Mouse (Mus musculus): Measurements from ENCODE around the gene Rufy2. TPM values are rescaled to one million over a fixed set of nuclear protein-coding genes. Genes with fewer than 3 reads are reported as not detected.
A peak's percentile ranks its signal among the peaks of the same experiment; 100 is the strongest.

The Rufy2 gene
- total RNA-seq, 2 experiments from 2014 or later, result 5.1 to 6.0 TPM

DNA sequence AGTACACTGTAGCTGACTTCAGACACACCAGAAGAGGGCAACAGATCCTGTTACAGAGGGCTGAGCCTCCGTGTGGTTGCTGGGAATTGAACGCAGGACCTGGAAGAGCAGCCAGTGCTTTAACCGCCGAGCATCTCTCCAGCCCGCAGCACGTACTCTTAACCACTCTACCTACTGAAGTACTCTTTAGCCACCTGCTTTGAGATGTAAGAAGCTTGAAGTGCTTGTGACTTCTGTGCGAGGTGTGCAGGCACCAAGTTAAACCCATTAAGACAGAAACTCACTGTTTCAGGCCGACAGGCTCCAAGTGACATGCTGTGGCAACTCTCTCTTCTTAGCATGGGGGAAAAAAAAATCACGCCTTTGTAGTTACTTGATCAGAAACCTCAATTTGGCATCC lies 34.1 kb downstream of the Rufy2 start:
- ATAC-seq (replicated peaks; ENCODE audit: poor library complexity), result no peak

DNA sequence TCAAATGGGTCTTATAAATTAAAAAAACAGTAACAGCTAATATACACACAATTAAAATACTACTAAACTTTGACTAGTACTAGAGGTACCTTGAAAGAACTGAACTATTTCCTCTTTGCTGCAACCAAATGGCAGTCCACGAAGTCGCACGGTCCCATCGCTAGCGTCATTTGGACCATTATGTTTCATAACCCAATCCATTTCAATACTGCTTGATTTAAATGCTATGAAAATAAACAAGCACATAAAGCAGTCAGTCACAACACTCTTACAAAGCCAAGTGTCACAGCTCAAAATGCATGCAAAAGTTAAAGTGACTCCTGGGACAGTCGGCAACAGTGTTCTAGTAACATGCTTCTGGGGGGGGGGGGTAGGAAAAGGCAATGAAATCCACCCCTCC lies 39.3 kb downstream of the Rufy2 start:
- ATAC-seq (replicated peaks; ENCODE audit: poor library complexity), result no peak

DNA sequence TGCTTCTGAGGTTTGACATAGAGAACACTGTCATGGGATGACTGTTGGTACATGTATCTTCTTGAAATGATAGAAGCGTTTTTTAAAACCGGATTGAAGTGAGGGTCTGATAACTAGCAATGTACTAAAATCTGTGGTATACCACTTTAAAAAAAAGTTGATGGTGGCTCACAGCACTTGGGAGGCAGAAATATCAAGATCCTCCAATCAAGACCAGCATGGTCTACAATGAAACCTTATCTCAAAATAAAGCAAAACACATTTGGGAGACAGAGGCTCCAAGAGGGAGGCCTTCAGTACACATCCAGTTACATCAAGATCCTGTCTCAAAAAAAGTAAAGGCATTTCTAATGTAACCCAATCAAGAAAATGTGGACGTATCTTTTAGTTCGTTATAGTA lies 41.7 kb downstream of the Rufy2 start:
- ATAC-seq (replicated peaks; ENCODE audit: poor library complexity), result peak; percentile 8

DNA sequence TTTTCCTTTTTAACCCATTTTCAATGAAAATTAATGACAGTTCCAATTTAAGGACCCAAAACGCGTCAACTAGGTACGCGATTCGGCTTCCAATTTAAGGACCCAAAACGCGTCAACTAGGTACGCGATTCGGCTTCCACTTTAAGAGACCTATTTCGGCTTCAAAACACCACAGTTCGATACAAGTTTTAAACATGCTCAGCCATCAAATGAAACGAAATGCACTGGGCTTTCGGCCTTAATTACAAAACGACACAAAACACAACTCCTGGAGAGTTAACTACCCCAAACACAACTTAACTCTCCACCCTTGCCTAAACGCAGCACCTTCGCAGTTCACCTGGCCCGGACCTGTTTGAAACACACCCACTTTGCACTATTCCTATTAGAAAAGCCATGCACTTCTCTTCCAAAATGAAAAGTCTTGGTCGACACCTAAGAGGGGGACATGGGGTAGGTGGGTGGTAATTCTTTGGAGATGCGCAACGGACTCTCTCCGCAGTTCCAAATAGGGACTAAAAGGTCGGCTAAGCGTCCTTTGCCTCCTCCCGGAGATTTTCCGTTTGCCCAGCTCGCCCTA lies 42.6 kb downstream of the Rufy2 start:
- no peak for ATAC-seq (replicated peaks; ENCODE audit: poor library complexity)

DNA sequence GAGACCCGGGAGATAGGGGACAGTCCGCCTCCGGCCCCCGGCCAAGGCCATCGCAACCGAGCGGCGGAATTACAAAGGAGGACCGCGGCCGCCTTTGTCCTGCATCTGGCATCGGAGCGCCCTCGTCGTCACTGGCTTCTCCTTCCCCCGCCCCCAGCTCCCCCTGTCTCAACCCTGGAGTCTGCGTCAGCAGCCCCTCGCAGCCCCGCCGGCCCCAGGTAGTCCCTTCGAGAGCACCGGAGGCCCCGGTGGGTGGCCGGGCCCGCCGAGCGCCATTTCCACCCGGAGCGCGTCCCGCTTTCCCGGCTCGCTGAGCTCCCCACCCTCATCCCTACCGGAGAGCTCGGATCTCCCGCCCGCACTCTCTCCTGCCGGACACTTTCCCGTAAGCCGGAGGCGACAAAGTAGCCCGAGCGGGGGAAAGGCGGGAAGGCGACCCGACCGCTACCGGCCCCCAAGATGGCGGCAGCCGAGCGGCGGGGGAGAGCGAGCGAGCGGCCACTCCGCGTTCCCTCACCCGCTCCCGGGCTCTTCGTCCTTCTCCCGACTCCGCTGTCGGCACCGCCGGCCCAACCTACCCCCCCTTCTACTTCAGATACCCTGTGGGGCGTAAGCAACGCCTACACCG lies 43.2 kb downstream of the Rufy2 start:
- peak; percentile 8 for ATAC-seq (replicated peaks; ENCODE audit: poor library complexity)

DNA sequence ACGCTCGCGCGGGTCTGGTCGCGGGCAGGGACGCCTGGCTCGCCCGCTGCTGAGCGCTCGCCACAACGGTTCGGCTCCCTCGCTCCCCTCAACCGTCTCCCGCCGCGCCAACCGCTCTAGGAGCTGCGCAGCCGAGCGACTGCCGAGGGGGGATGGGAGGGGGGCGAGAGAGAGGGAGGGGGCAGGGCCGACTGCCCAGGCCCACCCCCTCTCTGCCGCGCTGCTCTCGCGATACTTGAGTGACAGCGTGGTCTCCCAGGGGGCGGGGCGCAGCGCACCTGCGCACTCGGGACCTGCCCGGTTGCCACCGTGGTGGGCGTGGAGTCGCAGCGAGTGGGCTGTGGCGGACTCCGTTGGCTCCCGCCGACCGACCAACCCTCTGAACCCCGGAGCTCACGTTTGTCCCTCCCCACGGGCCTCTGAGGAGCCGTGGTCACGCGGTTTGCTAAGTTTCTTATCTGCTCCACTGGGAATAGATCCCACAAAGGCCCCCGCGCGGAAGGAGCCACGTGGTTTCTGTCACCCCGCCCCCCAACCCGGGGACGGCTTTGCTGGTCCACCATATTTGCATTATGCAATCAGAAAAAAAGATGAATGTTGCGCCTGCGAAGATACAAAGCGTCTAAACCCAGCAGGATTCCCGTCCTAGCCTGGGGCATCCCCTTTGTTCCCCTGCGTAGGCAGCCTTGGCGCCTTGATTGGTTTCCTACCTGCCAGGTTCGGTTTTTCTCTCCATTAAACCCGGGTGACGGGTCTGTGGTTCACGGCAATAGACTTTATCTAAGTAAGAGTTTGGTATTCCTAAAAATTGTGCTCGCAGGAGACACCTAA lies 43.9 kb downstream of the Rufy2 start, which contains the start of the genes Hnrnph3 and Pbld2:
TSS of gene Hnrnph3 (minus strand) at position 469 of the 831 bp plus-strand sequence.
TSS of gene Pbld2 (plus strand) at position 567 of the 831 bp plus-strand sequence.
- ATAC-seq (replicated peaks; ENCODE audit: poor library complexity), result peak; percentile 81

DNA sequence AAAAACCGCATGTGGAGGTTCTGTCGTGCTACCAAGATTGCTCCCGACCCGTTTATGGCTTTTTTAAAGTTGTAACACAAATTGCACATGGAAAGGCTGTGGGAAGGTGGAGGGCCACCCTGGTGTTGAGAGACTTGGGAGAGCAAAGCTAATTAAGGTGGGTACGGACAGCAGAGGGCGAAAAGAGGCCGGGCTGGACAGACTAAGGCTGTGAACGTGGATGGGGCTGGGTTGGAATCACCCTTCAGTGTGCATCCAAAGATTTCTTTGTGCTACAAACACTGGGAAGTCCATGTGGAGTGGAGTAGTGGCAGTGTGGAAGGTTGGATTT lies 44.5 kb downstream of the Rufy2 start:
- ATAC-seq (replicated peaks; ENCODE audit: poor library complexity), result peak; percentile 27

DNA sequence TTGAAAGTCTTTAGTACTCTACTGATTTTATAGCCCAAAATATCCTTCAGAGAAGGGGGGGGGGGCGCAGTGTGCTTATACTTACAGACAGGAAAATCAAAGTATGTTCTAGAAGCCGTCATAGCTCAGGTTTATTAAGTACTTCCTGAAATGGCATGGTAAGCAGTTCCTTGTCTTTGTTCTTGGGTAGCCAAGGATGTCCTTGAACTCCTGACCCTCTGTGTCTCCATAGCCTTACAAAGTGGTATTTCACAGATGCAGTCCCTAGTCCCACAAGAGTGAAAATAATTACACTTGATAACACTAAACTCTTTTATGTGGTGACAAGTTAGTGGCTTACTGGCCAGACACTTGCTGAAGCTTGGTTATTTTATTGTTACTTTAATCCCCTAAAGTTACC lies 45.0 kb downstream of the Rufy2 start:
- no peak for ATAC-seq (replicated peaks; ENCODE audit: poor library complexity)

DNA sequence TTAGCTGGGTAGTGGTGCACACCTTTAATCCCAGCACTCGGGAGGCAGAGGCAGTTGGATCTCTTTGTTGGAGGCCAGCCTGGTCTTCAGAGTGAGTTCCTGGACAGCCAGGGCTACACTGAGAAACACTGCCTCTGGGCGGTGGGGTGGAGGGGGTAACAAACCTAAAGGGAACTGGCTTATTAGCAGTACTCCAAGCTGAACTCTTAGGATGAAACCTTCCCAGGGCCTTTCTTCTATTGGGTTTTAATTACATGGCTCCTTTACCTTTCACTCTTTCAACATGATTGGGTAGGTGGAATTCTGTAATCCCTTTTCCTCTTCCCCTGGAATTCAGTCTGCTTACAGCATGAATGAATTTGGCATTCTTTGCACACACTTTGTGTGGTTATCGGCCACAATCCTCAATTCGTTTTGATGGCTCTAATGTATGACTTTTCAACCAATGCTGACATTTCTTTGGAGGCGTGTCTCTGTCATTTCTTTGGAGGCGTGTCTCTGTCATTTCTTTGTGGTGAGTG lies 45.5 kb downstream of the Rufy2 start:
- ATAC-seq (replicated peaks; ENCODE audit: poor library complexity), result no peak

DNA sequence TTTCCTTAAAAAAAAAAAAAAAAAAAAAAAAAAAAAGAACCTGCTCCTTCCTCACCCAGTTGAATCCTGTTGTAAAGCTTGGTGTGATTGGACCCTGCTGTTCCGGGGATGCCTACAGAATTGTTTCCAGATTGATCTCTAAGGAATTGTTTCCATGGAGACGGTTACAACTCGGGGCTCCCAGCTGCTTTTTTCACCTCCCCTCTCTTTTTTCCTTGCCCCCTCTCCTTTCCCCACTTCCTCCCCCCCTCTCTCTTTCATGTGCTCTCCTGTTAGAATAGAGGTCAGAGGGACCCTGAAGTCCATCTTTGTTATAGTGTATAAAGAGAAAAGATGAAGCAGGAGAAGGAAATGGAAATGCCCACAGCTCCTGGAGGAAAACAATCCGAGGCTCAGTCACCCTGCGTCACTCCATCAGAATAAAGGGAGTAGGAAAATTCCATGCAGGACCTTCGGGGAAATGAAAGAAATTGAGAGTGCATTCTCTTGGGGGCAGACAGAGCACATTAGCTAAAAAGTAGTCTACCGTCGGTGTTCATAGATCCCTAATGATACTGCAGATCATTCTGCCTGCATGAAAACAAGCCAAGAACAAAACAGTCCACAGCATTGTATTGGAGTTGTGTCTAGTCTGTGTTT lies 46.3 kb downstream of the Rufy2 start:
- ATAC-seq (replicated peaks; ENCODE audit: poor library complexity), result no peak

DNA sequence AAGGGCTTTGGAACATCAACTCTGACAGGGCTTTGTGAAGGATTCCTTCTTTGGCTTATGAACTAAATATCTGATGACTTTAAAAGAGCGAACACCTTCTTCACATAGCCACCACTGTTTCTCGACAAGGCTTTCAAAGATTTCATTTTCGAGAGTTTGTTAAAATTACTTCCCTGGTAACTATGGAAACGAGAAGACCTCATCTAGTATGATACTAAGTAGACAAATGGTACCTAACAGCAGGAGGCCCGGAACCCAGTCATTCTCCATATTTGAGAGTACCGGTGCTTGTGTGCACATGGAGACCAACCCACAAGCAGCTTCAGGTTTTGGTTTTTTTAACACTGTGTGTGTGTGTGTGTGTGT lies 46.8 kb downstream of the Rufy2 start:
- no peak for ATAC-seq (replicated peaks; ENCODE audit: poor library complexity)

DNA sequence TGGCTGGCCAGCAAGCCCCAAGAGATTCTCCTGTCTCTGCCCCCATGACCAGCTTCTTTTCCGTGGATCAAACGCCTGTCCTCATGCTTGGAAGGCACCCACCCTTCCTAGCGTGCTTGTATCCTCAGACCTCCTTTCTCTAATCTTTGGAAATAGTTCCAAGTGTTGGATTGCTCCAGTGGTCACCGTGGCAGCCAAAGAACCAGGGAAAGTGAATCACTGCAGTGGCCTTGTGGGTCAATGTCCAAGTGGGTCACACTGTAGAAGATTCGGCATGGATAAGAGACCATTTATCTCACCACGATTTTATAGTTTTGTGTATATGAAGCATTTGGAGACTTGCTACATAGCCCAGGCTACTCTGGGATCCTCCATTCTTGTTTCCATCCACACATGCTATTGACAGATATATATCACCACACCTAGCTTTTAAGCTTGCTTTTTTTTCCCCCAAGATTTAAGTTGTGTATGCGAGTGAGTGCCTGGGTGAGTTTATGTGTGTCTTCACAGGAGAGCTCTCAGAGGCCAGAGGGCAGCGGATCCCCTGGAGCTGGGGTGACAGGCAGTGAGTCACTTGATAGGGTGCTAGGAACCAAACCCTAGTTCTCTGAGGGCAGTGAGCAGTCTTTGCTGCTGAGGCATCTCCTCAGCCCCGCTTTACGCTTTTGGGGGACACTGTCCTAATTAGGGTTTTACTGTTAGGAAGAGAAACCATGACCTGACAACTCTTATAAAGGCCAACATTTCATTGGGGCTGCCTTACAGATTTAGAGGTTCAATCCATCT lies 47.5 kb downstream of the Rufy2 start:
- no peak for ATAC-seq (replicated peaks; ENCODE audit: poor library complexity)

DNA sequence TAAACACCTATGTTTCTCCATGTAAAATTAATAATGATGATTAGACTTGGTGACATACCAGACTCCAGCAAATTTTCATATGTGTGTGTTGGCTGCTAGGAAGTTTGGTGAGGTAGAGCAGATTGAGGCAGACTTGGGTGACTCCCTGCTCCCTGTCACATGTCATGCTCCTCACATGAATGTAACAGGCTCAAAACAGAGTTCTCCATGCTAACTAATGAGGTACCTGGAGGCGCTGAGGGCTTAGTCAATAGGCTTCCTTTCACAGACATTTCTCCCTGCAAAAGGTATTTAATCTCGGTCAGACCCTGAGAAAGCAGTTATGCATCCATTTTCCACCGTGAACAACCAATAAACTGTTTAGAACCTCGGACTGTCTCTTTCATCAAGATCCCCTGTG lies 48.4 kb downstream of the Rufy2 start:
- ATAC-seq (replicated peaks; ENCODE audit: poor library complexity), result no peak

DNA sequence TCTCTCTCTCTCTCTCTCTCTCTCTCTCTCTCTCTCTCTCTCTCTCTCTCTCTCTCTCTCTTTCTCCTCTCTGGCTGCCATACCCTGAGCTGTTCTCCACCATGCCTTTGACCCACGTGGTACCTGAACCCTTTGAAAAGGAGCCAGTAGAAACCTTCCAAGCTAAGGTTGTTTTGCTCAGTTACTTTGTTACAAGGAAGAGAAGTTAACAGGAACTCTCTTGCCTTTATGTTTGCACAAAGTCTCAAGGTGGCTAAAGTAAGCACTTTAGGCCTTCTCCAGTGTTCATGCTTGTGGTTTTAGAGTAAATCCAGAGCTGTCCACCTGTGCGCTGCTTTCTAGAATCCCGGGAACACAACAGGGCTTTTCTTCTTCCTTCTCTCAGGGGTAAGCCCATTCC lies 52.2 kb downstream of the Rufy2 start:
- ATAC-seq (replicated peaks; ENCODE audit: poor library complexity), result no peak

DNA sequence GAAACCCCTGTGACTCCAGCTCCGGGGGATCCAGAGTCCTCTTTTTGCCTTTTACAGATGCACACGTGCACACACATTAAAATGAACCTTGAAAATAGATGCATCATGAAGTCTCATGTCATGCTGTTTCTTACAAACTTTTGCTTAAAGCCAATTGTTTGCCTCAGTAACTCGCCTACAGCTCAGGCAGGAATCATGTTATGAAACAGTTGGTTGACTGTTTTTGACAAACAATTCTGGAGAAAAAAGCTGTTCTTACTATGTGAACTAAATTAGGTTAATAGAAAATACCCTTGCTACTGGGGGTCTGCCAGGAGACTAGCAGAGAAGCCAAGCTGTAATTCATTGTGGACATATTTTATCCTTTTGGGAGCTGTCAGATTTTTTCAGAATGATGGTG lies 52.9 kb downstream of the Rufy2 start:
- no peak for ATAC-seq (replicated peaks; ENCODE audit: poor library complexity)

DNA sequence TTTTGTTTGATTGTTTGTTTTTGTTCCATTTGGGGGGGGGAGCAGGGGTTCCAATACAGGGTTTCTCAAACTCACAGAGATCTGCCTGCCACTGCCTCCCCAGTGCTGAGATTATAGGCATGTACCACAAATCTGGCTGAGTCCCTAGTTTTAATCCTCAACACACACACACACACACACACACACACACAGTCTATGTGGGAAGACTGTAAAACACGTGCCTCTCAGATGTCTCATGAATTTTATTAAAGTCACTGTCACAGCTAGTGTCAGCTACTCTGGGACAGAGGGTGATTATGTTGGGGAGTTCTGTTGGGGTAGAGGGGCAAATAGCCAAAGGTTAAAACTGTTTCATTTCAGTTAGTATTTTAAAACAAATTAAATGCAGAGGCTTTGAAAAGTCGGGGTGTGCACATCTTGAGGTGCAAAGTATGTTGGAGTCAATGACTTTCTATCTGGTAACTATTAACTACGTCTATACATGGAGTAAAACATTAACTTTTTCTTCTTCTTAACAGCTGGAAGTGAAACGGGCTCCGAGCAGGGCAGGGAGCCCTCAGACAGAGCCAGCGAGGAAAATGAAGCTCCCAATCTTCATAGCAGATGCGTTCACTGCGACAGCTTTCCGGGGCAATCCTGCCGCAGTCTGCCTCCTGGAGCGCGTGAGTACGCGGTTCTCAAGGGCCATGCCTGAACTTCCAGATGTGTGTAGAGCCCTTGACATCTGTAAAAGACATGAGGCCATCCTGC lies 58.7 kb downstream of the Rufy2 start:
- ATAC-seq (replicated peaks; ENCODE audit: poor library complexity), result no peak

DNA sequence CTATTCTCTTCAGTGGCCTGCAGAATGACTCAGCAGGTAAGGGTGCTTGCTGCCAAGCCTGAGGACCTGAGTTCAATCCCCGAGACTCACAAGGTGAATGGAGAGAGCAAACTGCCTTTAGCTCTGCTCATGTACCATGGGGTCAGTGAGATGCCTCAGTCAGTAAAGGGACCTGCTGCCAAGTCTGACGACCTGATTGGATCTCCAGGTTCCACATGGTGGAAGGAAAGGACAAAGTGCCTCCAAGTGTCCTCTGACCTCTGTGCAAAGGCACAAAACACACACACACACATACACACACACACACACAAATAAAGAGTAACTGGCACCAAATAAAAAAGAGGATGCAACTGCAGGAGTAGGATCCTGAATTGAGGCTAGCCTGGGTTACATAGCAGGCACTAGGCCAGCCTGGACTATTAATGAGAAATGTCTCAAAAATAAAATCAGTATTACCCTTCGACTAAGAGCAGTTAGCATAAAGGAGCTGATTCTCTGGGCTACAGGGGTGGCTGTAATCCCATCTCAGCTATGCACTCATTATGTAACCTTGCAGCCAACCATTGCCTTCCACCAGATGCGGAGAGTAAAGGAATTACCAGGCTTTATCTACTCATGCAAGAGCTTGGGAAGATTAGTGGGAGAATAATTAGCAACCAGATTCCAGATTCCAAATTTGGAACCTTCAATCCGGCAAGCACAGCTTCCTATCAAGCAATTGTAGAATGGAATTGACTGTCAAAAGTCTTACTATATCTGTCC lies 60.0 kb downstream of the Rufy2 start:
- ATAC-seq (replicated peaks; ENCODE audit: poor library complexity), result no peak

DNA sequence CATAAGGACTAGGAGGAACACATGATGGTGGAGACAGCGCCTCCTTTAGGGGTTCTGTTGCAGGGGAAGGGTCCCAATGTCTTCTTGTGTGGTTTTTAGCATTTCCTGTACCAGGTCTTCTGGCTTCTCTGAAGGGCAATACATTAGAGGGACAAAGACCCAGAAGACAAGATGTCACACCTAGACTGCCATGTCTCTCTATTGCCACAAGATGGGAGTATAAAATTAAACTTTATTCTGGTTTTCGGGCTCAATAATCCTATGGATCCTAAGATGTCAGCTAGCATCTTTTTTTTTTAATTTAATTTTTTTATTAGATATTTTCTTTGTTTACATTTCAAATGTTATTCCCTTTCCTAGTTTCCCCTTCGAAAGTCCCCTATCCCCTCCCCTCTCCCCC lies 63.1 kb downstream of the Rufy2 start:
- 0 out of 2 replicates have a peak, but pooled peaks have one; percentile 26 for ATAC-seq (replicated peaks; ENCODE audit: poor library complexity)

DNA sequence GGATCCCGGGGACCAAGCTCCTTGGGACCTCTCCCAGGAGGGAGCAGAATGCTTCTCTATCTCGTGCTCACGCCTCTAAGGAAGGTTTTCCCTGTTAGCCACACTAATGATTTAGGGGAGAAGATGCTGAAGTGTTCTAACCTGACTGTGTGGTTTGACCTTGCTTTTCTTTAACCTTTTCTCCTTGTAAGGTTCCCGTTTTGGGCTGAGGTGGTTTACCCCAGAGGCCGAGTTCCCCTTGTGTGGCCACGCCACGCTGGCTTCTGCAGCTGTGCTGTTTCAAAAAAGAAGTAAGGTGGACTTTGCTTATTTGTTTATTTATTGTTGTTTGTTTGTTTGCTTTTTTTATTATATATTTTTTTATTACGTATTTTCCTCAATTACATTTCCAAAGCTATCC lies 67.7 kb downstream of the Rufy2 start:
- no peak for ATAC-seq (replicated peaks; ENCODE audit: poor library complexity)

Data from megakaryocyte progenitor cell, adult 5-6 weeks (primary cell).